Mouse (Mus musculus) limb, embryonic 11.5 days (tissue): ENCODE measurements around the gene Vegfb. TPM values are rescaled to one million over a fixed set of nuclear protein-coding genes. Genes with fewer than 3 reads are reported as not detected.

Source experiments
- ATAC-seq: fragments of 200-750 bp; cut with Nextera tagmentation; 2 replicates; pipeline ENCODE4 v1.8.0; 2017; ENCODE audit warnings: low read depth; ENCODE audit not compliant: insufficient number of reproducible peaks, low FRiP score, low TSS enrichment
- DNase-seq: peaks from one replicate; pipeline ENCODE4 v3.0.0-alpha.2; 2015; ENCODE audit warnings: low spot score
- H3K27ac ChIP-seq: fragments of 300-500 bp; sonication (generic); replicated peaks from 2 replicates; pipeline ENCODE4 v1.5.1; 2014; ENCODE audit warnings: low read depth, mild to moderate bottlenecking, low read length
- H3K27me3 ChIP-seq: fragments of 300-500 bp; sonication (generic); 2 replicates; pipeline ENCODE4 v1.6.1; 2014; ENCODE audit warnings: mild to moderate bottlenecking, low read length, mixed read lengths; ENCODE audit not compliant: control insufficient read depth, insufficient read depth
- H3K36me3 ChIP-seq: fragments of 300-500 bp; sonication (generic); 2 replicates; pipeline ENCODE4 v1.6.1; 2014; ENCODE audit warnings: mild to moderate bottlenecking, low read length, moderate library complexity, mixed read lengths; ENCODE audit not compliant: control insufficient read depth, insufficient read depth
- H3K4me1 ChIP-seq: fragments of 300-500 bp; sonication (generic); 2 replicates; pipeline ENCODE4 v1.6.1; 2014; ENCODE audit warnings: low read length, mixed read lengths; ENCODE audit not compliant: control insufficient read depth, insufficient read depth
- H3K4me2 ChIP-seq: fragments of 300-500 bp; sonication (generic); 2 replicates; pipeline ENCODE4 v1.6.1; 2014; ENCODE audit warnings: low read depth, mild to moderate bottlenecking, moderate library complexity; ENCODE audit not compliant: severe bottlenecking
- H3K4me3 ChIP-seq: fragments of 300-500 bp; sonication (generic); 2 replicates; pipeline ENCODE4 v1.5.1; 2014; ENCODE audit warnings: low read depth, low read length
- H3K9ac ChIP-seq: fragments of 300-500 bp; sonication (generic); 2 replicates; pipeline ENCODE4 v1.6.1; 2014; ENCODE audit warnings: mild to moderate bottlenecking, low read length
- H3K9me3 ChIP-seq: fragments of 300-500 bp; sonication (generic); 2 replicates; pipeline ENCODE4 v1.6.1; 2016; ENCODE audit warnings: low read length; ENCODE audit not compliant: control insufficient read depth
- WGBS: fragments of 180-500 bp; shearing (Covaris S2); extraction: QIAGEN DNeasy Blood & Tissue Kit; methylation state at CpG from one replicate; pipeline ENCODE4 v1.1.7; 2014; 5-methylcytosine and 5-hydroxymethylcytosine counted together
- polyA plus RNA-seq: library from polyadenylated mRNA; unstranded; fragments of >200 nt; fragmentation: Nextera tagmentation; extraction: Ambion mirVana; gene quantifications from 2 replicates; pipeline ENCODE4 v1.2.1, GENCODE M21; 2014

Gene Vegfb
- polyA plus RNA-seq, 1 experiment from 2014 or later = 37.1 TPM

- H3K36me3 ChIP-seq = peaks cover 12% of the 10 kb centered on the region
- peaks cover 15% of the 10 kb centered on the region for H3K4me1 ChIP-seq
- DNase-seq (no peak), ATAC-seq (no peak)
- H3K27me3 ChIP-seq = no peaks in the 10 kb centered on the region
- H3K4me2 ChIP-seq = no peak overlapping the region
- no peak overlapping the region for H3K9ac ChIP-seq
- WGBS = 78% methylated on average over 19 of the region's 19 CpGs
- H3K4me3 ChIP-seq = peak overlapping the region; percentile 5; the same call in 1 of the 2 replicates
- no peaks in the 10 kb centered on the region for H3K9me3 ChIP-seq
- no peak overlapping the region for H3K27ac ChIP-seq
Measured at GRCm38 (mm10) chr19:6985300-6985699, 2.2 kb downstream of the Vegfb start.

DNA sequence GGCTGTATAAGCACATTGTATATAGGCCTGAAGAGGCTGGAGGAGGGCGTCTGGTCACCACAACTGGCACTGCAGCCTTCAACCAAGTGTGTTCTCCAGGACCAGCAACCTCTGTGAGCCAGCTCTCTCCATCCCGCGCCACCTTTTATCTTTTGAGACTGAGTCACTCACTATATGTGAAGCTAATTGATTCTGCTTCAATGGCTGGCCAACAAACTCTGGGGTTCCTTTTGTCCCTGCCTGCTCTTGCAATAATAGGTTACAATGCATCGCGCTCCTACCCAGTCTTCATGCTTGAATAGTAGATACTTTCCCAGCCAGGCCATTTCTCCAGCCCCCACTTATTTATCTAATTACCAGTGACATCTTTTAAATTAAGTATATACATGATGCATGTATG is 3.8 kb downstream of the Vegfb start:
- Histone ChIP-seq H3K9ac (no peak overlapping the region), H3K4me3 (no peak overlapping the region), H3K4me2 (no peak overlapping the region), H3K4me1 (peaks cover 19% of the 10 kb centered on the region), H3K27ac (no peak overlapping the region), H3K36me3 (peaks cover 12% of the 10 kb centered on the region), H3K9me3 (no peaks in the 10 kb centered on the region), H3K27me3 (no peaks in the 10 kb centered on the region)
- WGBS = 91% methylated on average over 5 of the region's 5 CpGs
- DNase-seq (no peak), ATAC-seq (no peak)

DNA sequence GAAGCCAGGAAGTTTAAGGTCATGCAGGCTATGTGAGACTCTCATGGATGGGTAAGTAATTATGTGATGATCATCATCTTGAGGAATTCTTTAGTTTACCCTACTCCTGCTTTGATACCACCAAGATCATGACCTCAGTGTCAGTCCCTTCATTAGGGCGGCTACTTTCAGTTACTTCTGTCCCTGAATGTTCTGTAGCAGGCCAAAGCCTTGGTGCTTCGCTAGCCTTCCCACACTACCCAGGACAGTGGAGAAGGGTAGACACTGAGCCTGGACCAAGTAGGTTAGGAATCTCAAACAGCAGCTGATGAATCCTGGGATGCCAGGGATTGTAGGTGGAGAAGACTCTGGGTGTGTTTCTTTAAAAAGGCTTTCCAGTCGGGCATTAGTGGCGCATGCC is 6.0 kb downstream of the Vegfb start:
- no peaks in the 10 kb centered on the region for H3K27me3 ChIP-seq
- no peak overlapping the region for H3K9ac ChIP-seq
- DNase-seq = no peak
- H3K4me2 ChIP-seq = no peak overlapping the region
- 92% methylated on average over 4 of the region's 4 CpGs for WGBS
- no peak for ATAC-seq
- no peaks in the 10 kb centered on the region for H3K9me3 ChIP-seq
- H3K27ac ChIP-seq = no peak overlapping the region
- H3K4me3 ChIP-seq = no peak overlapping the region
- peaks cover 17% of the 10 kb centered on the region; the same call in 1 of the 2 replicates for H3K4me1 ChIP-seq
- H3K36me3 ChIP-seq = peaks cover 22% of the 10 kb centered on the region

GRCm38 (mm10) chr19:6980381-6981093 is 6.9 kb downstream of the Vegfb start, which contains the start of gene Fkbp2:
Fkbp2 (minus strand) TSS chr19:6980501.
- H3K9me3 ChIP-seq = no peaks in the 10 kb centered on the region
- H3K27me3 ChIP-seq = no peaks in the 10 kb centered on the region
- peaks cover 22% of the 10 kb centered on the region for H3K36me3 ChIP-seq
- peaks cover 20% of the 10 kb centered on the region for H3K4me1 ChIP-seq
- peak within 1 kb of the TSS; percentile 56 for H3K4me3 ChIP-seq
- 2% methylated on average over 38 of the region's 38 CpGs for WGBS
- H3K4me2 ChIP-seq = peak within 1 kb of the TSS; percentile 71
- ATAC-seq = peak; percentile 88
- peak; percentile 98 for DNase-seq
- peak within 1 kb of the TSS; percentile 83 for H3K9ac ChIP-seq
- peak within 1 kb of the TSS; percentile 78 for H3K27ac ChIP-seq

- Histone ChIP-seq H3K27me3 (no peaks in the 10 kb centered on the region), H3K9me3 (no peaks in the 10 kb centered on the region), H3K4me2 (peak overlapping the region; percentile 71), H3K27ac (peak overlapping the region; percentile 78), H3K36me3 (peaks cover 19% of the 10 kb centered on the region), H3K4me3 (peak overlapping the region; percentile 56), H3K4me1 (peaks cover 18% of the 10 kb centered on the region), H3K9ac (peak overlapping the region; percentile 83)
- under 1% methylated on average over 57 of the region's 59 CpGs for WGBS
- peak; percentile 91 for ATAC-seq
- DNase-seq = peak; percentile 99
Measured at GRCm38 (mm10) chr19:6979486-6980380, 7.7 kb downstream of the Vegfb start.

DNA sequence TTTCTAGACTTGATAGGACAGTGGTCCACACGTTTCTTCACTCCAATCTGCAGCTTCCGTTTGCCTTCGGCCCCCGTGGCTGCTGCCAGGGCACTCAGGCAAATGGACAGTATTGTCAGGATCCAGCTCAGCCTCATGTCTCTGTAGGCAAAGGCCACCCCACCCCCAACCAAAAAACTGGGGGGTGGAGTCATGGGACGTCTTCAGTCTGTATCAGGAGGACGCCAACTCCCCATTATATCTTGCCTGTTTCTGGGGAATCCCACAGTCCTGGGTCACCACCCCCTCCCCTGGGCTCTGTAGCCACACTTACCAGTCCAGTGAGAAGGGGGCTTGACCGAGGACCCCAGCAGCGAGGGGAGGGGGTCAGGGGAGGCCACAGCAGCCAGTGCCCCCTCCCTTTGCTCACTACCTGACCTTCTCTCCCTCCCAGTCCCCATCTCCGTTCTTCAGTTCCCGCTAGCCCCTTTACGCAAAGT is 8.4 kb downstream of the Vegfb start:
- peak overlapping the region; percentile 22; the same call in 1 of the 2 replicates for H3K27ac ChIP-seq
- DNase-seq (no peak), ATAC-seq (0 out of 2 replicates have a peak, but pooled peaks have one; percentile 0)
- H3K9ac ChIP-seq = peak overlapping the region; percentile 0; the same call in 1 of the 2 replicates
- H3K4me3 ChIP-seq = peak overlapping the region; percentile 56
- H3K27me3 ChIP-seq = no peaks in the 10 kb centered on the region
- peaks cover 19% of the 10 kb centered on the region for H3K36me3 ChIP-seq
- no peaks in the 10 kb centered on the region for H3K9me3 ChIP-seq
- peak overlapping the region; percentile 71 for H3K4me2 ChIP-seq
- 13% methylated on average over 11 of the region's 11 CpGs for WGBS
- H3K4me1 ChIP-seq = peaks cover 18% of the 10 kb centered on the region

- H3K27me3 ChIP-seq = no peaks in the 10 kb centered on the region
- DNase-seq (no peak), ATAC-seq (no peak)
- H3K9ac ChIP-seq = peak overlapping the region; percentile 22; the same call in 1 of the 2 replicates
- 46% methylated on average over 3 of the region's 3 CpGs for WGBS
- H3K4me1 ChIP-seq = peaks cover 18% of the 10 kb centered on the region
- H3K9me3 ChIP-seq = no peaks in the 10 kb centered on the region
- H3K4me2 ChIP-seq = peak overlapping the region; percentile 71; the same call in 1 of the 2 replicates
- no peak overlapping the region for H3K27ac ChIP-seq
- peaks cover 17% of the 10 kb centered on the region for H3K36me3 ChIP-seq
- H3K4me3 ChIP-seq = peak overlapping the region; percentile 56; the same call in 1 of the 2 replicates
Measured at GRCm38 (mm10) chr19:6978639-6978974, 8.8 kb downstream of the Vegfb start.
